Mouse (Mus musculus) natural killer cell, adult 2 months (primary cell): ENCODE data around the gene Fes.

Source experiments
- DNase-seq, 2 experiments: peaks; one replicate each; pipeline ENCODE4 v3.0.0; 2022; ENCODE audit warnings: low spot score in 2 of 2

Fes gene

GRCm38 (mm10) chr7:80346173-80346572 is 41.6 kb downstream of the Fes start:
- DNase-seq: no peak

- no peak for DNase-seq
Measured at GRCm38 (mm10) chr7:80343270-80344018, 44.3 kb downstream of the Fes start.

- peak; percentile 89 to 94 for DNase-seq
Measured at GRCm38 (mm10) chr7:80342858-80343257, 44.9 kb downstream of the Fes start, which contains the start of gene Hddc3. Hddc3 (plus strand) TSS chr7:80343104.

- DNase-seq: no peak
Measured at GRCm38 (mm10) chr7:80341793-80342192, 46.0 kb downstream of the Fes start.

- peak; percentile 61 to 76 for DNase-seq
Measured at GRCm38 (mm10) chr7:80340793-80341192, 47.0 kb downstream of the Fes start, which contains the start of gene Unc45a. Unc45a (minus strand) TSS chr7:80341005.

GRCm38 (mm10) chr7:80339793-80340628 is 47.7 kb downstream of the Fes start:
- DNase-seq: peak; percentile 96 to 97

GRCm38 (mm10) chr7:80339371-80339770 is 48.4 kb downstream of the Fes start:
- peak; percentile 13 to 33 for DNase-seq

- DNase-seq: no peak
Measured at GRCm38 (mm10) chr7:80336932-80337331, 50.8 kb downstream of the Fes start.

GRCm38 (mm10) chr7:80334848-80335247 is 52.9 kb downstream of the Fes start:
- no peak for DNase-seq

- DNase-seq: no peak
Measured at GRCm38 (mm10) chr7:80331433-80331832, 56.3 kb downstream of the Fes start.

GRCm38 (mm10) chr7:80330278-80330677 is 57.5 kb downstream of the Fes start:
- no peak for DNase-seq
